Mouse (Mus musculus): ENCODE results near the gene Cdr2. TPM values are rescaled to one million over a fixed set of nuclear protein-coding genes. Genes with fewer than 3 reads are reported as not detected.

Cdr2 gene
- polyA plus RNA-seq, 1 experiment: 71.7 TPM

GRCm38 (mm10) chr7:120943936-120944509, 38.1 kb downstream of the Cdr2 start:
- Histone ChIP-seq H3K27me3 (ENCODE audit: control insufficient read depth) (no peaks in the 10 kb centered on the region), H3K36me3 (ENCODE audit: control insufficient read depth) (peaks cover 90% of the 10 kb centered on the region), H3K4me1 (ENCODE audit: control insufficient read depth) (no peaks in the 10 kb centered on the region), H3K9me3 (ENCODE audit: control insufficient read depth, low read length) (no peaks in the 10 kb centered on the region), H3K4me3 (replicated peaks) (no peak overlapping the region)
- TF ChIP-seq GATA1 (IDR thresholded peaks at IDR 0.05; ENCODE audit: low read length) (no peak), TAL1 (IDR thresholded peaks at IDR 0.05; ENCODE audit: low read length) (no peak)

- Histone ChIP-seq H3K4me3 (replicated peaks) (no peak overlapping the region), H3K36me3 (ENCODE audit: control insufficient read depth) (peaks cover 90% of the 10 kb centered on the region), H3K27me3 (ENCODE audit: control insufficient read depth) (no peaks in the 10 kb centered on the region), H3K9me3 (ENCODE audit: control insufficient read depth, low read length) (no peaks in the 10 kb centered on the region), H3K4me1 (ENCODE audit: control insufficient read depth) (no peaks in the 10 kb centered on the region)
- TF ChIP-seq GATA1 (IDR thresholded peaks at IDR 0.05; ENCODE audit: low read length): no peak
- no peak for TF ChIP-seq TAL1 (IDR thresholded peaks at IDR 0.05; ENCODE audit: low read length)
Observed at GRCm38 (mm10) chr7:120942506-120942905, 39.6 kb downstream of the Cdr2 start.

GRCm38 (mm10) chr7:120941214-120941613, 40.9 kb downstream of the Cdr2 start:
- Histone ChIP-seq H3K27me3 (ENCODE audit: control insufficient read depth) (no peaks in the 10 kb centered on the region), H3K36me3 (ENCODE audit: control insufficient read depth) (peaks cover 96% of the 10 kb centered on the region), H3K4me1 (ENCODE audit: control insufficient read depth) (no peaks in the 10 kb centered on the region), H3K4me3 (replicated peaks) (no peak overlapping the region), H3K9me3 (ENCODE audit: control insufficient read depth, low read length) (no peaks in the 10 kb centered on the region)
- TF ChIP-seq GATA1 (IDR thresholded peaks at IDR 0.05; ENCODE audit: low read length) (no peak), TAL1 (IDR thresholded peaks at IDR 0.05; ENCODE audit: low read length) (no peak)

- H3K4me3 ChIP-seq (replicated peaks): no peak overlapping the region
- H3K36me3 ChIP-seq (ENCODE audit: control insufficient read depth): peaks cover 96% of the 10 kb centered on the region
- no peaks in the 10 kb centered on the region for H3K9me3 ChIP-seq (ENCODE audit: control insufficient read depth, low read length)
- no peaks in the 10 kb centered on the region for H3K27me3 ChIP-seq (ENCODE audit: control insufficient read depth)
- H3K4me1 ChIP-seq (ENCODE audit: control insufficient read depth): no peaks in the 10 kb centered on the region
- TF ChIP-seq GATA1 (IDR thresholded peaks at IDR 0.05; ENCODE audit: low read length) (no peak), TAL1 (IDR thresholded peaks at IDR 0.05; ENCODE audit: low read length) (no peak)
Observed at GRCm38 (mm10) chr7:120940343-120940742, 41.8 kb downstream of the Cdr2 start.

- H3K4me1 ChIP-seq (ENCODE audit: control insufficient read depth): peaks cover 14% of the 10 kb centered on the region
- H3K9me3 ChIP-seq (ENCODE audit: control insufficient read depth, low read length): no peaks in the 10 kb centered on the region
- no peak overlapping the region for H3K4me3 ChIP-seq (replicated peaks)
- TF ChIP-seq TAL1 (IDR thresholded peaks at IDR 0.05; ENCODE audit: low read length): no peak
- no peak for TF ChIP-seq GATA1 (IDR thresholded peaks at IDR 0.05; ENCODE audit: low read length)
- no peaks in the 10 kb centered on the region for H3K27me3 ChIP-seq (ENCODE audit: control insufficient read depth)
- peaks cover 96% of the 10 kb centered on the region for H3K36me3 ChIP-seq (ENCODE audit: control insufficient read depth)
Observed at GRCm38 (mm10) chr7:120938206-120938605, 43.9 kb downstream of the Cdr2 start.

GRCm38 (mm10) chr7:120936522-120936921, 45.6 kb downstream of the Cdr2 start:
- Histone ChIP-seq H3K36me3 (ENCODE audit: control insufficient read depth) (peaks cover 95% of the 10 kb centered on the region), H3K4me3 (replicated peaks) (no peak overlapping the region), H3K4me1 (ENCODE audit: control insufficient read depth) (peaks cover 22% of the 10 kb centered on the region), H3K9me3 (ENCODE audit: control insufficient read depth, low read length) (no peaks in the 10 kb centered on the region), H3K27me3 (ENCODE audit: control insufficient read depth) (no peaks in the 10 kb centered on the region)
- no peak for TF ChIP-seq GATA1 (IDR thresholded peaks at IDR 0.05; ENCODE audit: low read length)
- no peak for TF ChIP-seq TAL1 (IDR thresholded peaks at IDR 0.05; ENCODE audit: low read length)

GRCm38 (mm10) chr7:120934716-120935115, 47.4 kb downstream of the Cdr2 start:
- peaks cover 22% of the 10 kb centered on the region for H3K4me1 ChIP-seq (ENCODE audit: control insufficient read depth)
- no peaks in the 10 kb centered on the region for H3K9me3 ChIP-seq (ENCODE audit: control insufficient read depth, low read length)
- no peaks in the 10 kb centered on the region for H3K27me3 ChIP-seq (ENCODE audit: control insufficient read depth)
- no peak overlapping the region for H3K4me3 ChIP-seq (replicated peaks)
- TF ChIP-seq GATA1 (IDR thresholded peaks at IDR 0.05; ENCODE audit: low read length) (no peak), TAL1 (IDR thresholded peaks at IDR 0.05; ENCODE audit: low read length) (no peak)
- peaks cover 94% of the 10 kb centered on the region for H3K36me3 ChIP-seq (ENCODE audit: control insufficient read depth)

- TF ChIP-seq TAL1 (IDR thresholded peaks at IDR 0.05; ENCODE audit: low read length) (peak; percentile 55; the same call in 2 of the 3 replicates), GATA1 (IDR thresholded peaks at IDR 0.05; ENCODE audit: low read length) (peak; percentile 67)
- Histone ChIP-seq H3K9me3 (ENCODE audit: control insufficient read depth, low read length) (no peaks in the 10 kb centered on the region), H3K4me1 (ENCODE audit: control insufficient read depth) (peaks cover 22% of the 10 kb centered on the region), H3K4me3 (replicated peaks) (no peak overlapping the region), H3K36me3 (ENCODE audit: control insufficient read depth) (peaks cover 94% of the 10 kb centered on the region), H3K27me3 (ENCODE audit: control insufficient read depth) (no peaks in the 10 kb centered on the region)
Observed at GRCm38 (mm10) chr7:120933680-120934195, 48.4 kb downstream of the Cdr2 start.

GRCm38 (mm10) chr7:120933110-120933509, 49.0 kb downstream of the Cdr2 start:
- peaks cover 22% of the 10 kb centered on the region for H3K4me1 ChIP-seq (ENCODE audit: control insufficient read depth)
- H3K4me3 ChIP-seq (replicated peaks): no peak overlapping the region
- H3K9me3 ChIP-seq (ENCODE audit: control insufficient read depth, low read length): no peaks in the 10 kb centered on the region
- H3K36me3 ChIP-seq (ENCODE audit: control insufficient read depth): peaks cover 94% of the 10 kb centered on the region
- H3K27me3 ChIP-seq (ENCODE audit: control insufficient read depth): no peaks in the 10 kb centered on the region
- TF ChIP-seq GATA1 (IDR thresholded peaks at IDR 0.05; ENCODE audit: low read length) (no peak), TAL1 (IDR thresholded peaks at IDR 0.05; ENCODE audit: low read length) (no peak)

Measured in erythroblast, embryonic 14.5 days (primary cell).